Mouse (Mus musculus): ENCODE results near the gene Kif19a.

- TF ChIP-seq CTCF (IDR thresholded peaks at IDR 0.05; ENCODE audit: low read depth) = no peak
- no peak for TF ChIP-seq EP300 (IDR thresholded peaks at IDR 0.05; ENCODE audit: low read depth)
Measured at GRCm38 (mm10) chr11:114726965-114727825, 38.0 kb upstream of the Kif19a start, which contains the start of gene Dnaic2.

Data from liver, embryonic 14.5 days (tissue).